Mouse (Mus musculus) forebrain, embryonic 12.5 days (tissue): ENCODE measurements at regions not wholly inside any gene's neighbourhood (a gene's known extent, or its start where the extent isn't known, plus 50 kb on each side); places are given as distances from the start of the nearest gene placed in this dataset.
"Not testable (repeated sequence)": the region's sequence is repeated elsewhere in the genome, so short reads cannot be mapped to it uniquely, and the experiment has no call there.

Experiments
- ATAC-seq: fragments of 200-750 bp; cut with Nextera tagmentation; 2 replicates; pipeline ENCODE4 v1.8.0; 2017; ENCODE audit warnings: moderate TSS enrichment; ENCODE audit not compliant: low FRiP score
- H3K27ac ChIP-seq: fragments of 300-500 bp; sonication (generic); 2 replicates; pipeline ENCODE4 v1.5.1; 2016; ENCODE audit warnings: mild to moderate bottlenecking
- H3K27me3 ChIP-seq: fragments of 300-500 bp; sonication (generic); 2 replicates; pipeline ENCODE4 v1.6.1; 2016; ENCODE audit warnings: mild to moderate bottlenecking
- H3K36me3 ChIP-seq: fragments of 300-500 bp; sonication (generic); replicated peaks from 2 replicates; pipeline ENCODE4 v1.6.1; 2016; ENCODE audit warnings: mild to moderate bottlenecking
- H3K4me1 ChIP-seq: fragments of 300-500 bp; sonication (generic); 2 replicates; pipeline ENCODE4 v1.6.1; 2016
- H3K4me2 ChIP-seq: fragments of 300-500 bp; sonication (generic); 2 replicates; pipeline ENCODE4 v1.6.1; 2016; ENCODE audit warnings: mild to moderate bottlenecking, moderate library complexity
- H3K4me3 ChIP-seq: fragments of 300-500 bp; sonication (generic); replicated peaks from 2 replicates; pipeline ENCODE4 v1.5.1; 2016; ENCODE audit warnings: mild to moderate bottlenecking
- H3K9ac ChIP-seq: fragments of 300-500 bp; sonication (generic); 2 replicates; pipeline ENCODE4 v1.6.1; 2016; ENCODE audit warnings: mild to moderate bottlenecking
- H3K9me3 ChIP-seq: fragments of 300-500 bp; sonication (generic); 2 replicates; pipeline ENCODE4 v1.6.1; 2016
- WGBS: fragments of 180-500 bp; shearing (Covaris S2); methylation state at CpG from one replicate; pipeline ENCODE4 v1.1.7; 2016; 5-methylcytosine and 5-hydroxymethylcytosine counted together

DNA sequence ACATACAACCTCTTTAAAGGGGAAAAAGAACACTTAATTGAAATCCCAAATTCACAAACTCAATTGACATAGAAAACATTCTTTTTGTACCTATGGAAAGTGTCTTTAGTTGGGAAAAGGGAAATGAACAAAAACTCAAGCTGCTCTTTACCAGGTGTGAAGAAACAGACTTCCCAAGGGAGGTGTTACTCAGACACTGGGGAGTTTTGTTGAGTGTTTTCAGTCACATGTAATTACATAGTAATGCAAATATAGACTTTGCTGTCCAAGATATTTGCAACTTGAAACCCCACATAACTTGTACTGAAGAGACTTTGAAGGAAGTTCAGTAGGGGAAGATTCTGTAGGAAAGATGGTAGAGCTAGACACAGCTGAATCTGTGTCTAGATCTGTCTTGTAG lies 547.7 kb upstream of the Zfp960 start:
- Histone ChIP-seq H3K4me3 (no peak overlapping the region), H3K4me1 (no peaks in the 10 kb centered on the region), H3K27me3 (no peaks in the 10 kb centered on the region), H3K36me3 (no peaks in the 10 kb centered on the region), H3K9ac (no peak overlapping the region), H3K4me2 (no peak overlapping the region), H3K9me3 (no peaks in the 10 kb centered on the region), H3K27ac (no peak overlapping the region)
- ATAC-seq: no peak

- no peaks in the 10 kb centered on the region for H3K36me3 ChIP-seq
- no peak overlapping the region for H3K4me3 ChIP-seq
- no peak overlapping the region for H3K27ac ChIP-seq
- H3K9ac ChIP-seq: no peak overlapping the region
- H3K27me3 ChIP-seq: no peaks in the 10 kb centered on the region
- 50% methylated on average over 5 of the region's 5 CpGs for WGBS
- H3K4me2 ChIP-seq: no peak overlapping the region
- no peaks in the 10 kb centered on the region for H3K9me3 ChIP-seq
- peak; percentile 46; the same call in 1 of the 2 replicates for ATAC-seq
- 0 out of 2 replicates have a peak, but pooled peaks cover 2% of the 10 kb centered on the region for H3K4me1 ChIP-seq
Observed at GRCm38 (mm10) chr17:16493951-16494350, 570.0 kb upstream of the Zfp960 start.

DNA sequence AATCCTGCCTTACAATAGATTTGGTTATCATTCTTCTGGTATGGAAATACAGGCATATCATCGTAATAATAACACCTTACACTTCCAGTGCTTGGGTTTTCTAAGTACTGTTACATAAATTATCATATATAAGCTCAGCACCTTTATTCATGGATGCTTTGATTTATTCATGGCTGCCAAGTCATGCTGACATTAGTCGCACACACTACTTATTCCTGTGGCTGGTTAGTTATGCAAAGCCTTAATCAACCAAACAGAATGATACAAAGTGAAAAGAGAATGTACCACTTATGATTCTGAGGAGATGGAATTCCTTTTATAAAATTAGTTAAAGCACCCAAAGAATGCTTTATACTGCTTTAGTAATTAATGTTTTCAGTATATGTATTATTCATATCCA lies 570.4 kb upstream of the Zfp960 start:
- WGBS: 42% methylated on average over 2 of the region's 2 CpGs
- H3K36me3 ChIP-seq: no peaks in the 10 kb centered on the region
- ATAC-seq: peak; percentile 68

DNA sequence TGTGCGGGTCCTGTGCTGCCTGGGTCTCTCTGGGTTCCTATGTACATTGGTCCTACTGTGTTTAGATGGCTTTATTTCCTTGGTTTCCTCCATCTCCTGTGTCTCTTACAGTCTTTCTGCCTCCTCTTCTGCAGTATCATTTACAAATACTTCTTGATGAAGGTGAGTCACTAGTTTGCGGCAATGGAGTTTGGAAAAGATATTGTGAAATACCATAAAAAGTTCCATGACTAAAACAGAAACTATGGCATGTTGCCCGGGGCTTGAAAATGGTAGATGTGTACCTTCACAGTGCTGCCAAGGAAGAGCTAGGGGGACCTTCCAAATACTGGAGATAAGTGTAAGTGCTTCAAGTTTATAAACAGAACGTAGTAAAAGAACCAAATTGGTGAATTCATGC lies 571.4 kb upstream of the Zfp960 start:
- no peak for ATAC-seq
- H3K9ac ChIP-seq: no peak overlapping the region
- no peak overlapping the region for H3K4me3 ChIP-seq
- no peak overlapping the region for H3K27ac ChIP-seq
- H3K9me3 ChIP-seq: no peaks in the 10 kb centered on the region
- H3K4me1 ChIP-seq: 0 out of 2 replicates have a peak, but pooled peaks cover 2% of the 10 kb centered on the region
- H3K4me2 ChIP-seq: no peak overlapping the region
- H3K27me3 ChIP-seq: no peaks in the 10 kb centered on the region
- 87% methylated on average over 4 of the region's 4 CpGs for WGBS
- no peaks in the 10 kb centered on the region for H3K36me3 ChIP-seq

More for the DNA sequence above, 570.4 kb upstream of the Zfp960 start:
- Histone ChIP-seq H3K4me2 (no peak overlapping the region), H3K27me3 (no peaks in the 10 kb centered on the region), H3K4me3 (no peak overlapping the region), H3K9me3 (no peaks in the 10 kb centered on the region), H3K4me1 (0 out of 2 replicates have a peak, but pooled peaks cover 2% of the 10 kb centered on the region), H3K9ac (no peak overlapping the region), H3K27ac (no peak overlapping the region)

DNA sequence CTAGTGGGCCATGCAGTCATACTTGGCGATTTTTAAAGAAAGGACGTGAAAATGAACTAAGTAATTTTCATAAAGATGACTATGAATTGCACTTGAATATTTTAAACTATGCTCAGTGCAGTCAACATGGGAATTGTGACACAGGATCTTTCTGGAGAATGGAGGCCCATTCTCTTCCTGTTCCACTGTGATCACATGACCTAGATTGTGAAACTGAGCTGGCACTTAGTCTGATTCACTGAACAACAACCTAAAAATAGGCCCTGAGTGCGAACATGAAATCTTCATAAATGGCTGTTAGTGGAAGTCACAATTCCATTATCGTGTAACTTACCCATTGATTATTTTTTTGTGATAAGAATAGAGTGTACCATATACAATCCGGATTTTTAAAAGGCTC lies 577.6 kb upstream of the Zfp960 start:
- Histone ChIP-seq H3K9me3 (no peaks in the 10 kb centered on the region), H3K4me3 (no peak overlapping the region), H3K27ac (no peak overlapping the region), H3K27me3 (no peaks in the 10 kb centered on the region), H3K9ac (no peak overlapping the region), H3K4me1 (no peaks in the 10 kb centered on the region), H3K36me3 (no peaks in the 10 kb centered on the region), H3K4me2 (no peak overlapping the region)
- 92% methylated on average over 5 of the region's 5 CpGs for WGBS
- ATAC-seq: no peak

GRCm38 (mm10) chr17:16483976-16484375 lies 579.9 kb upstream of the Zfp960 start:
- Histone ChIP-seq H3K4me2 (no peak overlapping the region), H3K36me3 (no peaks in the 10 kb centered on the region), H3K9me3 (no peaks in the 10 kb centered on the region), H3K4me1 (no peaks in the 10 kb centered on the region), H3K9ac (no peak overlapping the region), H3K27me3 (no peaks in the 10 kb centered on the region), H3K4me3 (no peak overlapping the region), H3K27ac (no peak overlapping the region)
- 78% methylated on average over 2 of the region's 2 CpGs for WGBS
- ATAC-seq: no peak

GRCm38 (mm10) chr17:16481722-16482121 lies 582.2 kb upstream of the Zfp960 start:
- ATAC-seq: no peak
- H3K4me3 ChIP-seq: no peak overlapping the region
- 96% methylated on average over 3 of the region's 3 CpGs for WGBS
- no peaks in the 10 kb centered on the region for H3K9me3 ChIP-seq
- no peak overlapping the region for H3K4me2 ChIP-seq
- H3K27me3 ChIP-seq: no peaks in the 10 kb centered on the region
- H3K9ac ChIP-seq: no peak overlapping the region
- no peak overlapping the region for H3K27ac ChIP-seq
- H3K4me1 ChIP-seq: no peaks in the 10 kb centered on the region
- H3K36me3 ChIP-seq: no peaks in the 10 kb centered on the region

GRCm38 (mm10) chr17:16480579-16480978 lies 583.3 kb upstream of the Zfp960 start:
- Histone ChIP-seq H3K27me3 (no peaks in the 10 kb centered on the region), H3K9me3 (no peaks in the 10 kb centered on the region), H3K36me3 (no peaks in the 10 kb centered on the region), H3K4me3 (no peak overlapping the region), H3K27ac (no peak overlapping the region), H3K4me1 (no peaks in the 10 kb centered on the region), H3K9ac (no peak overlapping the region), H3K4me2 (no peak overlapping the region)
- no peak for ATAC-seq
- 86% methylated on average over 1 of the region's 1 CpGs for WGBS

GRCm38 (mm10) chr17:16461208-16461607 lies 602.7 kb upstream of the Zfp960 start:
- no peak overlapping the region for H3K4me3 ChIP-seq
- H3K36me3 ChIP-seq: no peaks in the 10 kb centered on the region
- H3K4me1 ChIP-seq: no peaks in the 10 kb centered on the region
- ATAC-seq: no peak
- H3K27ac ChIP-seq: no peak overlapping the region
- H3K27me3 ChIP-seq: no peaks in the 10 kb centered on the region
- H3K9me3 ChIP-seq: no peaks in the 10 kb centered on the region
- H3K4me2 ChIP-seq: no peak overlapping the region
- no peak overlapping the region for H3K9ac ChIP-seq

DNA sequence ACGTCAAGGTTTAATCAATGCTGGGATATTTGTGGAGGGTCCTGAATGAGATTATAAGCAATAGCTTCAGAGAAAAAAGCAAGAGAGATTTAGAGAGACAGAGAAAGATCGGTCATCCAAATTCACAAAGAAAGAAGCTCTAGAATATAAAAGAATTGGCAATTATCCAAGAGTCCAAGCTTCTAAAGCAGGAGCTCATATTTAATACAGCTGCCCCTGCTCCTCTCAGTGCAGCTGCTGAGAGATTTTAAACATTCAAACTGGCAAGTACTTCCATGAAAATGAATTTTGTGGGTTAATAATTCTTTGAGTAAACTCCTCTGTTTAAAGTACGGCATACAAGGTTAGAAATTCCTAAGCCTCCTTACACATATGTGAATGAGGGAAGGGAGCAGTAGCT lies 610.8 kb upstream of the Zfp960 start:
- H3K4me1 ChIP-seq: no peaks in the 10 kb centered on the region
- no peaks in the 10 kb centered on the region for H3K9me3 ChIP-seq
- no peak overlapping the region for H3K9ac ChIP-seq
- H3K36me3 ChIP-seq: no peaks in the 10 kb centered on the region
- H3K27me3 ChIP-seq: no peaks in the 10 kb centered on the region
- WGBS: 37% methylated on average over 3 of the region's 3 CpGs
- no peak overlapping the region for H3K4me3 ChIP-seq
- no peak overlapping the region for H3K27ac ChIP-seq
- no peak overlapping the region for H3K4me2 ChIP-seq
- ATAC-seq: no peak

- Histone ChIP-seq H3K9me3 (no peaks in the 10 kb centered on the region), H3K4me1 (peaks cover 5% of the 10 kb centered on the region; the same call in 1 of the 2 replicates), H3K27me3 (no peaks in the 10 kb centered on the region), H3K27ac (0 out of 2 replicates have a peak overlapping the region, but pooled peaks have one; percentile 25), H3K4me2 (no peak overlapping the region), H3K36me3 (no peaks in the 10 kb centered on the region), H3K4me3 (no peak overlapping the region), H3K9ac (no peak overlapping the region)
- WGBS: 38% methylated on average over 3 of the region's 3 CpGs
- ATAC-seq: peak; percentile 76; the same call in 1 of the 2 replicates
Observed at GRCm38 (mm10) chr17:16444562-16444961, 613.7 kb upstream of the Rgmb start.

DNA sequence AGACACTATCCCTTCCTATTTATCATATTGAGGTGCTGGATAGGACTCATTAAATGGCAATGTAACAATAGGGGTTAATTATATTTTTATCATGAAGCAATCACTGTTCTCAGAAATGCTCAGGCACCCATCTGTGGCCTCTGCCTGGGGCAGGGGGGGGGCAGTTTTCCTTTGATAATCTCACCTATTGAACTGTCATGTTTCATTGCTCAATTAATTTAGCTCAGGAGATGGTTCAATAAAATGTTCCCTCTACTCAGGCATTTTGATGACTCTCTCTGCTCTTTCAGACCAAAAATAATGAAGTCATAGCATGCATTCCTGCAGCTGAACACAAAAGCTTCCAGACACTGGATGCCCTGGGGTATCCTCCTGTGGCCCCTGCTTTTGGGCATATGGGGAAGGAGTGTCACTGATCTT lies 564.4 kb upstream of the Rgmb start:
- H3K4me2 ChIP-seq: no peak overlapping the region
- ATAC-seq: peak; percentile 75
- H3K9me3 ChIP-seq: no peaks in the 10 kb centered on the region
- H3K9ac ChIP-seq: no peak overlapping the region
- no peaks in the 10 kb centered on the region for H3K4me1 ChIP-seq
- H3K36me3 ChIP-seq: no peaks in the 10 kb centered on the region
- H3K4me3 ChIP-seq: no peak overlapping the region
- H3K27me3 ChIP-seq: no peaks in the 10 kb centered on the region
- no peak overlapping the region for H3K27ac ChIP-seq

DNA sequence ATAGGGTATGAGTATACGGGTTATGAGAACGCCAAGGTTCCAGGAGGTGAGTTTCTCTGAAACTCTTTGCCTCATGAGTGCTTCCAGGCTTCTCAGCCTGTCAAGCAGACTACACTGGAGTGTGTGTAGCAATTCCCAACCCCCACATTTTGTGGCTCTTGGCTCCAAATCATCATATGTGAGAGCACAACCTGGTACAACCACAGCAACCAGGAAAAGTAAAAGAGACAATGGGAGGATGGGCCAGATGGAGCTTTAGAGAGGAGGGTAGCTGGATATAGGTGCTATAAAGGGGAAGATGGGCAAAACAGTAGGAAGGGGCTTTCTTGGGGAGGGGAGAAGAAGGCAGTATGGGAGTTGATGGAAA lies 544.0 kb upstream of the Rgmb start:
- H3K9ac ChIP-seq, ATAC-seq, H3K36me3 ChIP-seq: not testable (repeated sequence)

More for the DNA sequence above, 544.0 kb upstream of the Rgmb start:
- 95% methylated on average over 2 of the region's 2 CpGs for WGBS
- H3K9me3 ChIP-seq, H3K4me2 ChIP-seq, H3K4me1 ChIP-seq, H3K27ac ChIP-seq, H3K4me3 ChIP-seq, H3K27me3 ChIP-seq: not testable (repeated sequence)
